Mouse (Mus musculus): Measurements from ENCODE around the gene Gpr19. TPM values are rescaled to one million over a fixed set of nuclear protein-coding genes. Genes with fewer than 3 reads are reported as not detected.

Gene Gpr19
- polyA plus RNA-seq, 1 experiment, result 16.6 TPM

DNA sequence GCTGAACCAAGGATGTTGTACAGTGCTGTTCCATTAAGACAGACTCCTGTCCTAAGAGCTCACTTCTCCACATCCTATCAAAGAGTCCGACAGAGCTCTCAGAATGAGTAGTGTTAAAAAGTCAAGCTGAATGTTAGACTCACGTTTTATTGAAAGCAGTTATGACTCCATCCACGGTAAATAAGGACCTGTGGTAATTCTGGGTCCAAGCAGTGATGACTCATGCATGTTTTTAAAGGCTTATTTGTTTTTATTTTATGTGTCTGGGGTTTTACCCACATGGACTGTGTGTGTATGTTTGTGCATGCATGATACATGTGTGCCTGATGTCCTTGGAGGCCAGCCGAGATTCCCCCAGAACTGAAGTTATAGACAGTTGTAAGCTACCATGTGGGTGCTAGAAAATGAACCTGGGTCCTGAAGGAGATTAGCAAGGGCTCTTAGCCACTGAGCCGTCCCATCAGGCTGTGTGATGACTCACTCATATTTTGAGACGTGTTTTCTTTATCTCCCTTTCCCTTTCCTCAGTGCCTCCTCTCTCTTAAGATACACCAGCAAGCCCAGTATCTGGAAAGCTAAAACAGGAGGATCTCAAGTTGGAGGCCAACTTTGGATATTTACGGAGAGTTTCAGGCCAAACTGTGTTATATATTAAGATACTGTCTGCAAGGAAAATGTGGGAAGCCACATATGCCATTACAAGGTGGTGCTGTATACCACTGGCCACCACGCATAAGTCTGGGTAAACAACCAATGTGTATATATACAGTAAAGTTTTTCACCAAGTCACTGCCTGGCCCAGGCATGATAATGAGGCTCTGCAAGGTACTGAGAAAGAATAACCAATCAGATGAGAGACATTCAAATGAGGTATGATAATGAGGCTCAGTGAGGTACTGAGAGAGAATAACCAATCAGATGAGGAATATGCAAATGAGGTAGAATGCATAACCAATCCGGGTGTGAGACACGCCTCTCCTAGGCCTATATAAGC lies 5.8 kb upstream of the Gpr19 start:
- H3K4me1 ChIP-seq (ENCODE audit: control insufficient read depth, insufficient read depth, low read length), result no peaks in the 10 kb centered on the region; the same call in 1 of the 2 replicates

DNA sequence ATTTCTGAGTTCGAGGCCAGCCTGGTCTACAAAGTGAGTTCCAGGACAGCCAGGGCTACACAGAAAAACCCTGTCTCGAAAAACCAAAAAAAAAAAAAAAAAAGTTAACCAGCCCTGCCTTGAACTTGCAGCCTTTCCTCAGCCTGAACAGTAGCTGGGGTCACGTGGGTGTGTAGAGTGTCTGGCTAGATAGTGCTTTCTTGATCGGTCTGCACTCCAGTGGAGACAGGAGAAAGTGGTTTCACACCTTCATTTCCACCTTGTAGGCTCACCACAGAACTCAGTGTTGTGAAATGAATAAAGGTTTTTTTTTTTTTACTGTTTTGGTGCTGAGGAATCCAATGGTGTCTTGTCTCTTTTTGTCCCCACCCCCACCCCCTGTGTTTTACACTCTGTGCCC lies 5.0 kb upstream of the Gpr19 start:
- H3K4me3 ChIP-seq (replicated peaks; ENCODE audit: control insufficient read depth, low read depth, low read length), result no peak overlapping the region
- TF ChIP-seq CTCF (IDR thresholded peaks at IDR 0.05; ENCODE audit: control insufficient read depth, insufficient read depth, low read length) (no peak), POLR2A (IDR thresholded peaks at IDR 0.05; ENCODE audit: borderline replicate concordance, control insufficient read depth, low read depth, low read length) (no peak)
- H3K27ac ChIP-seq (ENCODE audit: control insufficient read depth, insufficient read depth, low read depth, low read length, poor library complexity), result no peak overlapping the region
- 66% methylated on average over 4 of the region's 4 CpGs for WGBS
- H3K4me1 ChIP-seq (ENCODE audit: control insufficient read depth, insufficient read depth, low read length), result no peaks in the 10 kb centered on the region; the same call in 1 of the 2 replicates

More for the DNA sequence above, 5.8 kb upstream of the Gpr19 start:
- TF ChIP-seq POLR2A (IDR thresholded peaks at IDR 0.05; ENCODE audit: borderline replicate concordance, control insufficient read depth, low read depth, low read length) (no peak), CTCF (IDR thresholded peaks at IDR 0.05; ENCODE audit: control insufficient read depth, insufficient read depth, low read length) (no peak)
- no peak overlapping the region for H3K4me3 ChIP-seq (replicated peaks; ENCODE audit: control insufficient read depth, low read depth, low read length)
- no peak overlapping the region for H3K27ac ChIP-seq (ENCODE audit: control insufficient read depth, insufficient read depth, low read depth, low read length, poor library complexity)
- 84% methylated on average over 10 of the region's 10 CpGs for WGBS

DNA sequence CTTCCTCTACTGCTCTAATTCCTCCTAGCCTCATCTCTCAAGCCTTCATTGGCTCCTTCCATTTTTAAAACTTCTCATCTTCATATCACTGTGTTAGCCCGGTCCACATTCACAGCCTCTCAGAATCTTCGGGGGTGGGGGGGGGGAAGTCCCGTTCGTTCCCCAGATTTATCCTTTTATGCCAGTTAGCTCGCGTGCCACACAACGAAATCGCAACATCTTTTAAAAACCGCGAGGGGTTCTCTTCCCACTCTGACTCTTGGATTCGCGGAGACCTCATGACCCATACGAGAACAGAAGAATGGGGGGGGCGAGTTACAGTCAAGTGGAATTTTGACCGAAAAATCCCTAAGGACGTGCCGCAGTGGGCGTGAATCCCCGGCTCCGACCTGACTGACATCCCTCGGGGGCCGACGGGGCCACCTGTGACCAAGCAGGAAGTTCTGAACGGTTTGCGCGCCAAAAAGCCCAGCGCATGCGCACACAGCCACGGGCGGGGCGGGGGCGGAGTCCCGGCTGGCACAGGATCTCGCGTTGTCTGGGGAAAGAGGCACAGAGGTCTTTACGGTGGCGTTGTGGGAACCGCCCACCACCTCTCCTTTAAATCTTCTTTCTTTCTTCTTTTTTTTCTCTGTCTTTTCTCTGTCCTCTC lies 809 bp downstream of the Gpr19 start:
- Histone ChIP-seq H3K4me3 (replicated peaks; ENCODE audit: control insufficient read depth, low read depth, low read length) (peak overlapping the region; percentile 91), H3K27ac (ENCODE audit: control insufficient read depth, insufficient read depth, low read depth, low read length, poor library complexity) (peak overlapping the region; percentile 99), H3K4me1 (ENCODE audit: control insufficient read depth, insufficient read depth, low read length) (peaks cover 4% of the 10 kb centered on the region; the same call in 1 of the 2 replicates)
- TF ChIP-seq CTCF (IDR thresholded peaks at IDR 0.05; ENCODE audit: control insufficient read depth, insufficient read depth, low read length) (no peak), POLR2A (IDR thresholded peaks at IDR 0.05; ENCODE audit: borderline replicate concordance, control insufficient read depth, low read depth, low read length) (peak; percentile 94)
- under 1% methylated on average over 38 of the region's 38 CpGs for WGBS

DNA sequence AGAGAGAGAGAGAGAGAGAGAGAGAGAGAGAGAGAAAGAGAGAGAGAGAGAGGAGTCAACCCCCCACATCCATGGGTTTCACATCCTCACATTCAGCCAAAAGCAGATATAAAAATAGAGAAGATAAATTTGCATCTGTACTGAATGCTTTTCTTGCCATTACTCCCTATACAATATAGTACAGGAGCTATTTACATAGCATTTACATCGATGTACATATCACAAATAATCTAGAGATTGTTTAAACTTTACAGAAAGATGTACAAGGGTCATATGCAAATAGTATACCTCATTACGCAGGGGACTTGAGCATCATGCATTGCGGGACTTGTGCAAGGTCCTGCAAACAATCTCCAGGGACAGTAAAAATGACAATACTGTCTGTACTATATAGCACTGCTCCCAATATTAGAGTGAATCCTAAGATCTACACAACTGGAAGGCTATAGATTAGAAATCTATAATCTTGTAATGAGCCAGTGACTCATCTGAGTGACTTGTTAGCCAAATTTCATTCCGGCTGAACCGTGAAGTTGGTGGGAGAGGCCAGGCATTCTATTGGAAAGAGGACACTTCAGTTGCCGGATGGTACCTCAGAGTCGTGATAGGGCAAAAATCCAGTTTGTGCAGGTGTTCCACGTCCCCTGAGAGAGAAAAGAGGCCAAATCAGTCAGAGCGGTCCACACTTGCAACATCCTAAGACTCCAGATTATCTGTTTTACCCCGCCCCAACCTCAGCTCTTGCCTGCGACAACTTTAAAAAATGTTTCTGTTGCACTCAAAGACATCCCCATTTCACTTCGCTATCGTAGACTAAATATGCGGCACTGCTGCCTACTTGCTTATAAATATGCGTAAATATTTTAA lies 1.6 kb downstream of the Gpr19 start:
- Histone ChIP-seq H3K4me3 (replicated peaks; ENCODE audit: control insufficient read depth, low read depth, low read length) (peak overlapping the region; percentile 32), H3K27ac (ENCODE audit: control insufficient read depth, insufficient read depth, low read depth, low read length, poor library complexity) (peak overlapping the region; percentile 30), H3K4me1 (ENCODE audit: control insufficient read depth, insufficient read depth, low read length) (peaks cover 4% of the 10 kb centered on the region; the same call in 1 of the 2 replicates)
- WGBS, result 30% methylated on average over 15 of the region's 15 CpGs
- TF ChIP-seq CTCF (IDR thresholded peaks at IDR 0.05; ENCODE audit: control insufficient read depth, insufficient read depth, low read length), result no peak

DNA sequence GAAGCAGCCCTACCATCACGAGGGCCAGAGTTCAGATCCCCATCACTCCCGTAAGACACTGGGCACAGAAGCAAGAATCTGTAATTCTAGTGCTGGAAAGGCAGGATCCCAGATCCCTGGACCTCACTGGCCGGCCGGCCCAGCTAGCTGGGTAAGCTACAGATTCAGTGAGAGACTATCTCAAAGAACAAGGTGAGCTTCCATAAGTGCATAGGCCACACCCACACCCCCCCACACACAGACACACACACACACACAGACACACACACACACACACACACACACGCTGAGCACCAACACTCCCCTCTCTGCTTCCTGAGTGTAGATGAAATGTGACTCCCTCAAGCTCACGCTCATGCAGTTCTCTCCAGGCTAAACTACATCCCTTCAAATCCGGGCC lies 7.9 kb downstream of the Gpr19 start:
- Histone ChIP-seq H3K27ac (ENCODE audit: control insufficient read depth, insufficient read depth, low read depth, low read length, poor library complexity) (no peak overlapping the region), H3K4me1 (ENCODE audit: control insufficient read depth, insufficient read depth, low read length) (no peaks in the 10 kb centered on the region), H3K4me3 (replicated peaks; ENCODE audit: control insufficient read depth, low read depth, low read length) (no peak overlapping the region)
- no peak for TF ChIP-seq POLR2A (IDR thresholded peaks at IDR 0.05; ENCODE audit: borderline replicate concordance, control insufficient read depth, low read depth, low read length)
- TF ChIP-seq CTCF (IDR thresholded peaks at IDR 0.05; ENCODE audit: control insufficient read depth, insufficient read depth, low read length), result no peak
- WGBS, result 82% methylated on average over 7 of the region's 7 CpGs

DNA sequence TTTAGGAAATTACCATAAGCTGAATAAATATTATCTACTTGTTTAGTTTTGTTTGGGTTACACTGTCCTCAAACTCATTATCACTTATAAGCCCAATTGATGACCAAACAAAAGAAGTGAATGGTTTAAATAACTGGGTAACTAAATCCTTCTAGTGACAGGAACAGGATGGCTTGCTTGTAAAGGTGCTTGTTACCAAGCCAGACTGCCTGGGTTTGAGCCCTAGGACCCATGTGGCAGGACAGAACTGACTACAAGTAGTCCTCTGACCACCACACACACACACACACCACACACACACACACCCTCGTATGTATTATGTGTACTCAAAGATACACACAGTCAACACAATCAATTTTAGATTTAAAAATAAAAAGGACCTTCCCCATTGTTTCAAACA lies 8.6 kb downstream of the Gpr19 start:
- TF ChIP-seq POLR2A (IDR thresholded peaks at IDR 0.05; ENCODE audit: borderline replicate concordance, control insufficient read depth, low read depth, low read length) (no peak), CTCF (IDR thresholded peaks at IDR 0.05; ENCODE audit: control insufficient read depth, insufficient read depth, low read length) (no peak)

DNA sequence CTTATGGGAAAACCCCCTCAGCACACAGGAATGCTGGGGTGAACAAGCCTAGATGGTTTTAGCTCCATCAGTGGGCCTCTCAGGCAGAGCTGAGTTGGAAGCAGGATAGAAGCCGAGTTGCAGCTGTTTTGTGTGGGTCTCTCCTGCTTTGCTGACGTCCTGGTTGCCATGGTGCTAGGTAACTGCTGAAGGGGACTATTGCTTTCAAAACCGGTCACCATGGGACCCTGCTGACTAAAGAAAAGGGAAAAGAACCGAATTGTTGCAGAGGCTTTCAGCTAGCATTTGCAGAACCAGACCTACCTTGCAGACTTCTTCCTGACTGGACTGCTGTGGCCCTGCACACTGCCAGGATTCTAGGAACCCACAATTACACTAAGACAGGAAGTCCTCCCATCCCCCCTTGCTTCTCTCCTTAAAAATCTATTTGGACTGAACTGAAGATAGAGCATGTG lies 9.8 kb downstream of the Gpr19 start:
- TF ChIP-seq POLR2A (IDR thresholded peaks at IDR 0.05; ENCODE audit: borderline replicate concordance, control insufficient read depth, low read depth, low read length) (no peak), CTCF (IDR thresholded peaks at IDR 0.05; ENCODE audit: control insufficient read depth, insufficient read depth, low read length) (no peak)
- Histone ChIP-seq H3K4me1 (ENCODE audit: control insufficient read depth, insufficient read depth, low read length) (no peaks in the 10 kb centered on the region), H3K27ac (ENCODE audit: control insufficient read depth, insufficient read depth, low read depth, low read length, poor library complexity) (no peak overlapping the region), H3K4me3 (replicated peaks; ENCODE audit: control insufficient read depth, low read depth, low read length) (no peak overlapping the region)
- WGBS, result 34% methylated on average over 4 of the region's 4 CpGs

More for the DNA sequence above, 8.6 kb downstream of the Gpr19 start:
- H3K27ac ChIP-seq (ENCODE audit: control insufficient read depth, insufficient read depth, low read depth, low read length, poor library complexity), result no peak overlapping the region
- no peak overlapping the region for H3K4me3 ChIP-seq (replicated peaks; ENCODE audit: control insufficient read depth, low read depth, low read length)
- WGBS, result 76% methylated on average over 1 of the region's 1 CpGs
- no peaks in the 10 kb centered on the region for H3K4me1 ChIP-seq (ENCODE audit: control insufficient read depth, insufficient read depth, low read length)

All from bone marrow, adult 2 months (tissue).